Mouse (Mus musculus) layer of hippocampus, adult 8-10 months (tissue): ENCODE measurements around the gene Ccser1. TPM values are rescaled to one million over a fixed set of nuclear protein-coding genes. Genes with fewer than 3 reads are reported as not detected.
A peak's percentile ranks its signal among the peaks of the same experiment; 100 is the strongest.

Experiments used
- DNase-seq, 2 experiments: peaks; one replicate each; pipeline ENCODE4 v3.0.0; 2022; ENCODE audit warnings: low spot score in 2 of 2
- total RNA-seq, 4 experiments: library from RNA; stranded (reverse); gene quantifications; 2 replicates each; pipeline ENCODE4 v1.2.4; 2022

The Ccser1 gene
- 10 to 100 TPM; 31.3 to 38.5 (median 34.6) TPM for total RNA-seq

- DNase-seq = peak; percentile 34 to 52
Measured at GRCm38 (mm10) chr6:61179949-61180755, at the start of gene Ccser1. Ccser1 (plus strand) TSS chr6:61180324.

DNA sequence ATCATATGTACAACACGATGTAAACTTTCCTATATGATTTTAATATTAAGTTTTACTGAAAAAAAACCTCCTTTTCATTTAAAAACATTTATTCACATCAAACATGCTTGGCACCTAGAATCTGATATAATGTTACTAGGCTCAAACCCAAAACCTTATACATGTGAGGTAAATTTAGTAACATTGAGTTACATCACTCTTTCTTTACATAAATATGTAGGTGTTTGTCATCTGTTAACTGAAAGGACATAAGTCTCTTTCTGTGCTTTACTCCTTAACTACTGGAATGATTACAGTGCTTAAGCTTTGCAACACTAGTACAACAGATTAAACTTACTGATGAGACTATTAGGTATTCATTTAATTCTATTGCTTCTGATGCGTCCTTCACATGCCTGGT lies 43.7 kb upstream of the Ccser1 start:
- DNase-seq = no peak

DNA sequence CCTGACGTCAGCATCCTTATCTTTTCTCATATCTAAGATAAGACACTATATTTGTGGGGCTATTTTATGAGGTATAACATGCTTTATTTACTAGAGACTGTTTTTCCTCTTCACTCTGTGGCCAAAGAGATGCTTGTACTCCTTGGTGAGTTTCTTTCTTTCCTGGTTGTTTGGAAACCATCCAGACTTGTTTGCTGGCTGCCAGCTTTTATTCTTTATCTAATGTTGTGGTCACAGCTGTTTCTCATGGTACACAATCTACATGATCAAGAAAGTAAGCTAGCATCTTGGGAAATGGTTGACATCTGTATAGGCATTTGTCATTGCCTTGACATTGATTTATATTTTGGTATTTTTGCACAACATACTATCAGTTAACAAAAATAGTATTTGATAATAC lies 37.1 kb upstream of the Ccser1 start:
- no peak for DNase-seq

GRCm38 (mm10) chr6:61152924-61153323 lies 27.2 kb upstream of the Ccser1 start:
- no peak for DNase-seq

DNA sequence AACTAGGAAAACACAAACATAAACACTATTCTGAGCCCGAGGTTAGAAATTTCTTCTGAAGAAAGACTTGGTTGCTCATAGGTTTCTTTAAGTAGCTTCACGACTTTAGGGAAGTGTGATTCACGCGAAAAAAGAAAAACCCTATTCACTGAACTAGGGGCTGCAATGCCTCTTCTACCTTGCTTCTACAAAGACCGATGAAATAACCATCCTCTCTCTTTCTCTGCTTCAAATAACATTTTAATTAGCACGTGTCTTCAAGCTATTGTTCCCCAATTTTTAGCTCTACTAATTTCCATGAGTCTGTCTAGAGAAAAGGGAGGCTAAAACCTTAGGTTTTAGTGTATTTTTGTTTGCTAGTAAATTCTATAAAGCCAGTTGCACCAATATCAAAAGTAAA lies 25.5 kb upstream of the Ccser1 start:
- DNase-seq = no peak

GRCm38 (mm10) chr6:61155059-61155629 lies 25.0 kb upstream of the Ccser1 start:
- no peak for DNase-seq

- DNase-seq = no peak
Measured at GRCm38 (mm10) chr6:61155718-61156117, 24.4 kb upstream of the Ccser1 start.

DNA sequence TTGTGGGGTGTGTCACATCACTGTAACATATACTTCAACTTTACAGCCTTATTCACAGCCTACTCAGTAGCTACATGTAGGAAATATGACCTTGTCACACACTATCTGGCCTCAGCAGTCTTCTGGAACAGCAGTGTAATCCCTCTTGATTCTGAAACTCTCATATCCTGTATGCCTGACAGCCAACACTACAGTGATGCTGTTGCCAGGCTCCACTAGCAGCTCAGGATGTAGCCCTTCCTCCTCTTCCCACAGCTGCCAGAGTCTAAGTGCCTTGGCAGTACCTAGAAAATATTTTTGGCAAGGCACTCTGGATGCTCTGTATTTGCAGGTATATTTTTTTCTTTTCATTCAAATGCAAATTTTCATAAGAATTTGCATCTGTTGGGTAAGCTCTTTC lies 18.0 kb upstream of the Ccser1 start:
- no peak for DNase-seq

- no peak for DNase-seq
Measured at GRCm38 (mm10) chr6:61166891-61167290, 13.2 kb upstream of the Ccser1 start.

GRCm38 (mm10) chr6:61176126-61176525 lies 4.0 kb upstream of the Ccser1 start:
- no peak for DNase-seq

GRCm38 (mm10) chr6:61177476-61177875 lies 2.6 kb upstream of the Ccser1 start:
- no peak for DNase-seq

DNA sequence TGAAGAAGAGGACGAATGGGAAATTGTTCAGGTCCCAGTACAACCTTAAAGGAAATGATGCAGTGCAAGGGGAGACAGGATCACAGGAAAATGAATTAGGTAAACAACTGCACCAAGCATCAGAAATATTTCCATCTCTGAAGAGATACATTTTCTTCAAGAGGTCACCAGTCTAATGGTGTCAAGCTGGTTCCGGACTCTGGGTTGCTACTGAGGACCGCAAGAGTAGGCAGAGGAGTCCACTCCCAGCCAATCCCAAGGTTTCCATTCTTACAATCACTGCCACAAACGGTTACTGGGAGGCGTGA lies 529 bp upstream of the Ccser1 start:
- no peak for DNase-seq

DNA sequence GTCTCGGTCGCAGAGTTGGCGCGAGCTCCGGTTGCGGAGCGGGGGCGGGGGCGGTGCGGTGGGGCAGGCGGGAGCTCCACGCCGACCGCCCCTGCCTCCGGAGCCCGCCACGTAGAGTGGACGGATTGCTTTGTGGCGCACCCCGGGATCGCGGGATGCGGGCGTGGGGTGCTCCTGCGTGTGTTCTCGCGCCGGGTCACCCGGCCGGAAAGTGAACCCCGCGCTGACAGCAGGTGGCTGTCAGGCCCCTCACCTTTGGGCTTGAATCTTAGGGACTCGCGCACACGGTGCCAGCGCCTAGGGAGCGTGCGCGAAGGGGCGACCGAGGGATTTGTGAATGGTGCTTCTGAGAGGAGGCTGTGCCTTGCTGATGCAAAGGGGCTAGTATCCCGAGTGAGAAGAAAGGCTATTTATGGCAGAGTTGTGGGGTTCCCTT lies 650 bp downstream of the Ccser1 start:
- peak; percentile 19 to 44 for DNase-seq

DNA sequence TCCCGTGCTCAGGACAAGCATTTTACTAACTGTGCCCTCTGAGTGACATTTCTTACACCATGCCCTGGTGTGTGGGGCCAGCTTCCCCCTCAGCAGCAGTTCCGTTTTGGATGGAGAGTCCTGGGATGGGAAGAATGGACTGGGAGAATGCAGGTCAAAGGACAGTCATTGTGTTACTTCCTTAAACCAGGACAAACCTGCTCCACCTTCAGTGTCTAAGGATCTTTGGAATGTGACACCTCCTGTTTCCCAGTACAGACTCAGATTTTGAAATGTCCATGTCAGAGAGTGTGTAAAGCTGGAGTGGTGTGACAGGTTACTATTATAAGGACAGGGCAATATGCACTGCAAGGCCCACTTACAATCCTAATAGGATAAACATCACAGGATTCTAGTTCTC lies 8.9 kb downstream of the Ccser1 start:
- no peak for DNase-seq

- no peak for DNase-seq
Measured at GRCm38 (mm10) chr6:61191597-61192386, 11.7 kb downstream of the Ccser1 start.

- no peak for DNase-seq
Measured at GRCm38 (mm10) chr6:61203344-61203743, 23.2 kb downstream of the Ccser1 start.

GRCm38 (mm10) chr6:61206042-61206441 lies 25.9 kb downstream of the Ccser1 start:
- DNase-seq = no peak

- DNase-seq = no peak
Measured at GRCm38 (mm10) chr6:61206619-61207018, 26.5 kb downstream of the Ccser1 start.

DNA sequence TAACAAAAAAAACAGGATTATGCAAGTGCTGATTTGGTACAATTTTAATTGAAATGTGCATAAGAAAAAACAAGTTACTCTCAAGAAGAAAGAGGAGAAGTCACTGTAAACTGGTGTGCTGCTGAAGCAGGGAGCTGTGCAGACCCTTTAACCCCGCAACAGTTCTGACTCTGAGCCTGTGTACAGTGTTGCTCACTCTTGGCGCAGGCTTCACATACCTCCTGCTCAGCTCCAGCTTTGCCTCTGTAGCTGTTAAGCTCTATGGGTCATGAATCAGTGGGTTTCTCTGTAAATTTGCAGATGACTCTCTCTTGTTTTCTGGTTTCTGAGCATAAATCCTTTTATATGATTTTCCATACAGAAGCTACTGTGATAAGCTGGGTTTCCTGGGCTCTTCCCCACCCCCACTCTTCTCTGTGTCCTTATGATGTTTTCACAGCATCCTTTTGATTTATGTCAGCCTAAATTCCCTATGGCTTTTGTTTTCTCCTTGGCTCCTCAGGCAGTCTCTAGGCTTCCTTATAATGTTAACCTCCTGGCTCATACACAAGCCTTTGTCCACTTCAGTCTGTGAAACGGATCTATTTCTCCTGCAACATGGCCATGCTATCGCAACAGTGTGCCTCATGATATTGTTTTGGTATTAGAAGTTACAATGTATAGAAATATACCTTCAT lies 30.1 kb downstream of the Ccser1 start:
- no peak for DNase-seq

- no peak for DNase-seq
Measured at GRCm38 (mm10) chr6:61215705-61216104, 35.6 kb downstream of the Ccser1 start.

DNA sequence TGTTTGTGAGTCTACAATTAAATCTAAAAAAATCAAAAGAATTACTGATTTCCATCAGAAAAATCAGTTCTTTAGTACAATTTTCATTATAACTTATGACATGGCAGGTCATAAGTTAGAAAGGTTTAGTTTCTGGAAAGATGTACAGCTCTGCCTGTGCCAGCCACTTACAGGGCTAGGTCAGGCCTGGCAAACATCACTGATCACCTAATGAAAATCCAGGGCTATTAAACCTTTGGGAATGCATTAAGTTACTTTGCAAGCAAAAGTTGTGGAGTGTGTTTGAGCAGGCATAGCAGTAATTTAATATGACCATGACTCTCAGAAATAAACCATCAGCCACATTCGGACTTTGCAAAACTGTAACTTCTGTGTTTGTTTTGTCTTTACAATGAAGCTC lies 36.4 kb downstream of the Ccser1 start:
- DNase-seq = no peak

DNA sequence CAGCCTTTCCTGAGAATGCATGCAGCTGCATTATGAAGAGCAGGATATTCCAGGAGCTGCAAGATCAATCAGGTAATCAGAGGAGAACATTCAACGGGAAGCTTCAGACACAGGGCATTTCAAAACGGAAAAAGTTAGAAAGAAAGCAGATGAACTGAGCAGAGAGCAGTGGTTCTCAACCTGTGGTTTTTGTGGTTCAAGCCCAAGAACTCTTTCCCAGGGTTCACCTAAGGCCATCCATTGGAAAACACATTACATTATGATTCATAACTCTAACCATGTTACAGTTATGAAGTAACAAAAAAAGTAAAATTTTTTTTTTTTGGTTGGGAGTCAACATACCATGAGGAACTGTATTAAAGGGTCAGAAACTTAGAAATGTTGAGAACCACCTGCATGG lies 37.6 kb downstream of the Ccser1 start:
- no peak for DNase-seq
